Mouse (Mus musculus) neutrophil, adult 5-6 weeks (primary cell): ENCODE measurements around the gene Edem3. TPM values are rescaled to one million over a fixed set of nuclear protein-coding genes. Genes with fewer than 3 reads are reported as not detected.

Experiments
- ATAC-seq: fragments of 151-379, 151-347 bp; 2 replicates; pipeline ENCODE4 v1.8.0; 2017; ENCODE audit warnings: mild to moderate bottlenecking, moderate TSS enrichment; ENCODE audit not compliant: insufficient number of reproducible peaks, poor library complexity, low FRiP score, severe bottlenecking; ENCODE audit errors: extremely low read depth
- total RNA-seq: library from RNA; stranded (forward); fragments of 200-1000 nt; gene quantifications from 2 replicates; pipeline ENCODE4 v1.2.3, GENCODE M21; 2017

Gene Edem3
- 39.0 and 42.5 TPM in 2 replicates for total RNA-seq

DNA sequence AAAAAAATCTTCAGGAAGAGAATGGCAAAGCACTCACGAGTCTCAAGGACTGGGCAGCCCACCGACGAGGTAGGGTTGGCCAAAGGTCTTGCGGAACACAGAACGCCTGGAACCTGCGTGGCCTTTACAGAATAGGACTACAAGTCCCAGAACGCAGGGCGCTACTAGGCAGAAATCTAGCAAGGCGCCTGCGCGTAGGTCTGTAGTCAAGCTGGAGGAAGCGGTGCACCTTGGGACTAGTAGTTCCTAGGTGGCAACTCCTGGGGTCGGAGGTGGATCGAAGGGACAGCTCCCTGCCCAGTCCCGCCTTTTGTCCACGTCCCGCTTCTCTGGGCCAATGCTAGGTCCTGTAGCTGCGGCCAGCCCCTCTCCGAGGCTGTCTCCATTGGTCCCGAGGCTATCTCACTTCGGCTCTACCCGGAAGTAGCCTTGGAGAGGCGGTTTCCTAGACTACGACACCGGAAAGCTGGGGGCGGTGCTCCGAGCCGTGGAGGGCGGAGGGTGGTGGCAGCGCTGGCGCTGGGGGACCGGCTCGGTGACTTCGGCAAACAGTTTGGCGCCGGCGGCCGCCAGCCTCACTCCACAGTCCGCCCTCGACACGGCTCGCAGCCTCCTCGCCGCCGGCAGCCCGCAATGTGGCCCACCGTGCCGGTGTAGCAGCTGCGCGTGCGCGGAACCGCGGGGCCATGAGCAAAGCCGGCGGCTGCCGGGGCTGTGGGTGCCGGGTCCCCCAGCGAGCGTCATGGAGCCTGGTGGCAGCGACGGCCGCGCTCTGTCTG, at the start of gene Edem3:
Gene Edem3 (plus strand): TSS at position 491 of the 779 bp plus-strand sequence.
- ATAC-seq, result peak; percentile 96

DNA sequence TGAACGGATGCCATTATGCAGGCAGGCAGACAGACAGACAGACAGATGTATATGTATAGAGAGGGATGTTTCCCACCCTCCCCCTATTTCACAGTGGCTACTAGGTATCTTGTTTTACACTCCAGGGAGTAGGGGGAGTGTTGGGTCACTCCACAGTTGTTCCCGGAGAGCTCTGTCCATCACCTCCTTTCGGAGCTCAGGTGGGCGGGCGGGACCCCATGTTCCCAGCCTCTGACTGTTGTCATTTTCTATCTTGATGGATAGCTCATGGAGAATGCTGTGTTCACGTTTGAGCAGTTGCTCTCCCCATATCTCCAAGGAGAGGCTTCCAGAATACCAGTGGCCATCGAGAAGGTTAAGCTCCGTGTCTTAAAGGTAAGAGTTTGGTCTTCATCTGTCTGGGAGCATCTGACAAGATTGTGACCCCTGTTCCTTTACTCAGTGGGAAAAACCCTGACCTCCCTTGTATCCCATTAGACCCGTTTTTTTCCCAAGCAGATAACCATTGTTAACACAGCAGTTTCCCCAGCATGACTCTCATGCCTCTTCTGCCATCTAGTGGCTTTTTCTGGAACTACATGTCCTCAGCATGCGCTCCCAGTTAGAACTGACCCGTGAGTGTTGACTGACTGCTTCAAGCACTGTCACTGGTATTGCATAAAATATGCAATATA, 49.3 kb upstream of the Edem3 start:
- ATAC-seq, result peak; percentile 86

DNA sequence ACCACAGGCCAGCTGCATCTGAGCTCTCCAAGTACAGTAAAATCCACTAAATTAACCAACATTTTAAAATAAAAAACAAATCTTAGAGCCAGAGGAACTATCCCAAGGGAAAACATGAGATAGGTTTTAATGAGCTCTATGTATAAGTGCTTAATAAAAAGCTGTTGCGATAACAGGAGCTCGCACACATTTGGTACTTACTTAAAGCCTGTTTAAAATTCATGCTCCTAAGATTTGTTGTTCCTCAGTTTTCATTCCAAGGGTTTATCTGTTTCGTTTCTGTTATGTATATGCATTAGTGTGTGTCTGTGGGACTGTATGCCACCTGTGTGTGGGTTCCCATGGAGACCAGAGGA, 48.8 kb upstream of the Edem3 start:
- no peak for ATAC-seq

DNA sequence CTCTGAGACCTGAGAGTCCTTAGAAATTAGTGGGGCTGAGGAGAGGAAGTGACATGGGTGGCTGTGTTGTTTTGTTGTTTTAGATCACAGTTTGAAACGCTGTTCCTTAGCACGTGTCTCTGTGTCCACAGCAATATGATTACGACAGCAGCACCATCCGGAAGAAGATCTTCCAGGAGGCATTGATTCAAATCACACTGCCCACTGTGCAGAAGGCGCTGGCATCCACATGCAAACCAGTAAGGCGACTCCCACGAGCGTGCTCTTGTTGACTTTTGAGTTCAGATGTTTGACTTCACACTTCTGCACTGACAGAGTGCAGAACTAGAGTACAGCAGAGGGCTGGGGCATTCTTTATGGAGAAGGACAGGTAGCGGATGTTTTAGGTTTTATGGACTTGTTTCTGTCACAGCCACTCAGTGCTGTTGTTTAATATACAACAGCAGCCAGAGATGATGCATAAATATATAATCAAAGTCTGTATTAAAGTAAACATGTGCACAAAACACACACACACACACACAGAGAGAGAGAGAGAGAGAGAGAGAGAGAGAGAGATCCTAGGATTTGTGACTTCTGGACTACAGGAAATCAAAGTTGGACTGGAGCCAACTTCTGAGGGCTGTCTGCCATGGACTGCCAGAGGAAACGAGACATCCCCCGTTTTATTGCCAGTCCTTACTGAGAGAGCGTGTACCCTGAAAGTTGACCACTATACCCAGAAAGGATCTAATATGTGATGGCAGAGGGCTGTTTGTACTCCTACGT, 46.0 kb upstream of the Edem3 start:
- ATAC-seq, result no peak

DNA sequence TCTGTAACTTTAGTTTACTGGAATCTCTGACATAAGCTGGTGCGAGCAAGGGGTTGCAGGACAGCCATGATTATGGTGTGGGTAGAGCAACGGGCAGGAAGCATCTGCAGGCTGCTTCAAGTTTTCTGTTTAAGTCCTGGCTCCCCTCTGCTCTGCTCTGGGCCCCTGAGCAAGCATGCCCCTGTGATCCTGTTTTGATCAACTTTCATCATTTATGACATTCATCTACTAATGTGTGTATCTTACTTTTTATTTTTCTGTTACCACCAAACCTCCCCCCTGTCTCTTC, 45.5 kb upstream of the Edem3 start:
- ATAC-seq, result no peak

DNA sequence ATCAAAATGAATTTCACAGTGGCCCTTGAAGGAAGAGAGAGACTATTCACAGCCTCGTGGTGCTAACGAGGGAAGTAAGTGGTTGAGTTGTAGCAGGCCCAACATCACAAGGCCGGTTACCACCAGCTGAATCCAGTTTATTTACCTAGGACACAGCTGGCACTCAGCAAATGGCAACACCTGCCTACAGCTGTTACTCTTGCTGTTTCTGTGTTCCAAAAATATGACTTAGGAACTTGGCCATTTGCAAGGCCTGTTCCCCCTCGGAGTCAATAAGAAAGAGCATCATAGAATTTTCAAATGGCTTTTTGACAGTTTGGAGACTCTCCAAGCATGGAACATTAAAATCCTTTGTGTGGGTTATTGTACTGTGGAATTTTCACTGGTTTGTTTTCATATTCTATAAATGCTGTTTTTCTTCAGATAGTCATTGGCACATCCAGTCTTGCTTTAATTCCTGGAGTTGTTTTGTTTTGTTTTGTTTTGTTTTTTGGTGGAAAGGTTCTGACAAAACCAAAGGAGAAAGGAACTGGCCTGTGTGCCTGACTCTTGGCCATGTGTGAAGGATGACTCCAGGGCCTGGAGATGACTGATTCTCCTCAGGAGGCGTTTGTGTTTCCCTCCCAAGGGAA, 44.6 kb upstream of the Edem3 start:
- ATAC-seq, result no peak

DNA sequence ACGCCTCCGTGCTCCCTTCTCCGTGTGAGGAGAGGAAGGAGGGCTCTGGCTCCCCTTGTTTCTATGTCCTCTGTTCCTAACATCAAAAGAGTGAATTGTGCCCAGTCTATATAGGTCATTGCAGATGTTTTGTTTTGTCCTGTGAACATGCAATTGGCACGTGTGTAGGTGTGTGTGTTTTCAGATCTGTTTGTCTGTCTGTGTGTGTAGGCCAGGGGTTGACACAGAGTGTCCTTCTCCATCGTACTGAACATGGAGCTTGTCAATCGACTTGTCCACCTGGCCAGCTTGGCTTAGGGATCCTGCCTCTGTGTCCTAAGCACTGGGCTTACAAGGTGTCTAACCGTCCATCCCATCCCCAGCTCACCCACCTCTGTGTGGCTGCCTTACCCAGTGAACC, 44.1 kb upstream of the Edem3 start:
- ATAC-seq, result no peak

DNA sequence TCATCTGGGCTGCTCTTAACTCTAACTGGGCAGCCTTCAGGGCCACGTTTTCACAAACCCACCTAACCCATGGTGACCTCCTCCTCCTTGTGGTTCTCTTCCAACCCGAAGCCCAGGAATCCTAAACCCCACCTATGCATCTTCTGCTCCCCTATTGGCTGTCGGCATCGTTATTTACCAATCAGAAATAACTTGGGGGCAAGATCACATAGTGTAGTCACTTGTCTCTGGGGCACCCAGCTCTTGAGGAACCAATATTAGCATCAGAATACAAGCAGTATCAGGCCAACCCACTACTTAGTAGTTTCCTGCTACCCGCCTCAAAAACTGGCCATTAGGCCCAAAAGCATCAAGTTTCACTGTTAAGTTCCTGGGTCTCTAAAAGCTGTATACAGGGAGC, 42.5 kb upstream of the Edem3 start:
- no peak for ATAC-seq

DNA sequence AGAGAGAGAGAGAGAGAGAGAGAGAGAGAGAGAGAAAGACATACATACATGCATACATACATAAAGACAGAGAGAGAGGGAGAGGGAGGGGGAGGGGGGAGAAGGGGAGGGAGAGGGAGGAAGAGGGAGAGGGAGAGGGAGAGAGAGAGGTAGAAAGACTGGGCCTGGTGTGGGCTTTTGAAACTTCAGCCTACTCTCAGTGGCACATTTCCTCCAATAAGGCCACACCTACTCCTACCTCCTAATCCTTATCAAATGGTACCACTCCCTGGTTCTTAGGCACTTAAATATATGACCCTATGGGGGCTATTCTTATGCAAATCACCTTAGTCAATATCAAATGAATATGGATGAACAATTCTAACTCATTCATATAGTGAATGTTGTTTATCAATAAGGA, 41.5 kb upstream of the Edem3 start:
- no peak for ATAC-seq

DNA sequence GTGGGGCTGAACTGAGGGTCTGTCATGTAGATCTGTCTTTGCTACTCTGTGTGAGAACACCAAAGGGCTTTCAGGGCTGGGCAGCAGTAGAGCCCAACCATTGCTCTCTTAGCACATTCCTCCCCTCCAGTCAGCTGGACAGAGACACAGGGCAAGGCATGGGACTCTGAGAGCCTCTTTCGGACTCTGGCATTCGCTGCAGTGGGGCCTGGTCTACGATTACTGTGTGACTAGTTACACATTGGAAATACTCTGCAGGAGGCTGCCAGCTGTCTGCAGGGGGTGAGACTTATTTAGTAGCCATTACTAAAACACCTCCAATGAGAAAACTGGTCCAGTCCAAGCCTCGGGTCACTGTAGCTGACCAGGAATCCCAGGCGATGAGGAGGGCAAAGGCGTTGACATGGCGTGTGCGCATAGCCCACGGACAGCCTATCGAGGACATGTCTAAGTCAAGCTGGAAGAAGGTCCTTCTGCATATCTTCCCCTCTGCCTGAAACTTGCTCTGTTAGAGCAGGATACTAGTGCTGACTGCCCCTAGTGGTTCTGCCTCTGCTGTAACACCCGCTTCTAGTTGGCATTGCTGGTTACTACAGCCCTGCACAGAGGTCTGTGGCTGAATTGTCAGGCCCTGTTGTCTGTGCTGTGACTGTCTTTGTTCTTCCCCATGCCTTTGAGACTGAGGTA, 39.0 kb upstream of the Edem3 start:
- ATAC-seq, result peak; percentile 49; the same call in 1 of the 2 replicates

DNA sequence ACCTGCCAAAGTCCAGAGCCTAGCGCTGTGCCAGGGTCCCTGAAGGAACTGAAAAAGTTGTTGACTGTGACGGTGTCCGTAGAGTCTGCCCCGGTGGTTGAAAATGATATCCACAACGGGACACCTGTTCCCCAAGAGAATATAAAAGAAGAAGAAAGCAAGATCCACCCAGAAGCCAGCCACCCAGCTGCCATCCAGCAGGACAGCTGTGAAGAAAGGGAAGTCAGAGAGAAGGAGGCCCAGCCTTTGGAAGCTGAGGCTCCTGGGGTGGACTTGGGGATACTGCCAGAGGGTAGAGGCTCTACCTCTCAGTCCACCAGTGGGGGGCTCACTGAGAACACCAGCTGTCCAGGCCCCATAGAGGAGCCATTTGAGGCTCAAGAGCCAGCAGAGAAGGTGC, 37.5 kb upstream of the Edem3 start:
- peak; percentile 16; the same call in 1 of the 2 replicates for ATAC-seq

DNA sequence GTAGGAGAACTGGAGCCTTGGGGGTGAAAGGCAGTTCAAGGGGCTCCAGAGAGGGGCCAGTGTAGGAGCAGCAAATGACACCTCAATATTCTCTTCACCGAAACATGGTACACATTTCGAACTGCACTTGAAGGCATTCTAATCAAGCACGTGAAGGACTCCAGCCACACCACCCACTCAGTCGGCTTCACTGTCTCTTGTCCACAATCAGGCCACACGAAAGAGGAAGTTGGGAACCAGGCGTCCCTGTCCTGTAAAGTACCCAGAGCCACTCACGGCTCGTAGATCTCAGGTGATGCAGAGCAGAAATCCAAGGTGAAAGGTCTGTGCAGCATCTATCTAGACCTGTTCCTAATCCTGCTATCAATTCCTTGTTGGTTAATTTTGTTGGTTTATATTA, 36.6 kb upstream of the Edem3 start:
- ATAC-seq, result no peak

DNA sequence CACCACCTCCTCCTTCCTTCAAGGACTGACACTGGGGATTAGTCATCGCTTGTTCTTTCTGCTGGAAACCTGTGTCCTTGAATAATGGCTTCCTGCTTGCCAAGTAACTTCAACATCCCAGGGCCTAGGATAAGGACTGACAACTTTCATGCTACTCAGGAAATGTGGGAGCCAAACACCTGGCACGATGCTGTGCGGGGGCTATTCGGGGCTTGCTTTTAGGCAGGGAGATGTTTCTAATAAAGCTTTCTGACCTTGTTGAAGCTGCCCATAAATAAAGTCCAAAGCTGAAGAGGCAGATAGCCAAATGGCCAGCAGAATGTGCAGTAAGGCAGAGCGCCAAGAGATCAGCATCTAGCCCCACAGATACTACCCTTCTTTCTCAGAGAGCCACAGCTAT, 35.3 kb upstream of the Edem3 start:
- ATAC-seq, result no peak

DNA sequence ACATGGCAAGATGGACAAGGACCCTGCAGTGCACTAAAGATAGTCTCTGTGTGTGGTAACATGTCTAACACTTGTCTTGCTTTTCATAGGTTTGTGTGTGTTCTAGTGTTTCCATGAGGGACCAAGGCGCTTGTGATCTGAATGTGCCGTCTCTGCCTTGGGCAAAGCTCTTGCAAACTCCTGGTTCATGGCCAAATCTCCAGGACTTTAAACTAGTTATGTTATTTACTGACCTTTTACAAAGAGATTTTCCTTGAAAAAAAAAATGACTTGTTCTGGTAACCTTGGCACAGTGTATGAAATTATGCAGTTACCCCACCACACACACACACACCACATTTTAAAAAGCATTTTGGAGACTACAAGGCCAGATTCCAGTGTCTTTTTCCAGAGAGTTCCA, 34.6 kb upstream of the Edem3 start:
- ATAC-seq, result no peak

DNA sequence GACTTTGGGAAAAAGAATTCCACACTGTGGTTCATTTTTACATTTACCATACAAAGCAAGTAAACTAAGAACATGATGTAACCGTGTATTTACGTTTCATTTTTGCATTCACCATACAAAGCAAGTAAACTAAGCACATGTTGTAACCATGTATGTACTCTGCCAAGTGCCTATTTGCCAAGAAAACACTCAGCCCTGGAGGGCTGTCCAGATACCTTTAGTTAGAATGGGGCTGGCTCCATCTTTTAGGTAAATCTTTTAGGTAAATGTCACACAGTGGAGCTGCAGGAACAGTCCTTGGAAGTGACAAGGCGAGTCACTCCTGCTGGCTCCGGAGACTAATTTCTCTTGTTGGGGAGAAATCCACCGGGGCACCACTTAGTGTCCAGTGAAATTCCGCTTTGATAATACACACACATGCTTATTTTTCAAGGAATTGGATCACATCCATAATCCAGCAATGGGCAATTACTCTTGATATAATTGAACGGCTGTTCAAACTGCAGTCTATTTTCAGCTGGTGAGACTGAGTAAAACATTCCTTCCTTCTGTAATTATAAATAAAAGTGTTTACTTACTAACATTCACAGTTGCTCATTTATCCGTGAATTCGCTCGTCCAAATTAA, 33.7 kb upstream of the Edem3 start:
- ATAC-seq, result no peak

DNA sequence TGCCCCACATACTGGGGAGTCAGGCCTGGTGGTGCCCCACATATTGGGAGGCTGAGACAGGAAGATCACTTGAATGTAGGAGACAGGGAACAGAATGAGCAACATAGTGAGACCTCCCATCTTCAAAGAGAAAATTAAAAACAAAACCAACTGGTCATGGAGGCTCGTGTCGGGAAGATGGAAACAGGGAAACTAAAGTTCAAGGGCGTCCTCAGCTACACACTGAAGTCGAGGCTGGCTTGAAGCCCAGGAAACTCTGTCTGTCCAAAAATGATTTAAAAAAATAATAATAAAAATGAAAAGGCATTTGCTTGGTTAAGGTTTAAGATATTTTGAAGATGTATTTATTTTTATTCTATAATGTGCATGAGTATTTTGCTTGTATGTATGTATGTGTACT, 31.4 kb upstream of the Edem3 start:
- no peak for ATAC-seq

DNA sequence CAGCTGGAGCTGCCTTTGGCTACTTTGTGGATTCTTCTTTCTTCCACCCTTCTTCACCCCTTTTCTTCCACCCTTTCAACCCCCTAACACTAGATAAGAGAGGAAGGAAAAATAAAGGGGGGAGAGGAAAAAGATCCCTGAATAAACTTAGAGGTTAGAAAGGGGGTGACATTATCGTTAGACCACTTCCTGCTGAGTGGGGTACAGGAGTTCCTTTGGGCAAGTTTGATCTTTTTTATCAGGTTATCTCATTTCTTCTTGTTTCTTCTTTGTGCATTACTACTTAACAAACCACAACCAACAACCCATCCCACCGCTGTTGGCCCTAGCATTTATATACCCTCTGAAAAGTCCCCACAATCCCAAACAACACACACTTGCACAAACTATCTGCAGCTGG, 29.6 kb upstream of the Edem3 start:
- no peak for ATAC-seq

DNA sequence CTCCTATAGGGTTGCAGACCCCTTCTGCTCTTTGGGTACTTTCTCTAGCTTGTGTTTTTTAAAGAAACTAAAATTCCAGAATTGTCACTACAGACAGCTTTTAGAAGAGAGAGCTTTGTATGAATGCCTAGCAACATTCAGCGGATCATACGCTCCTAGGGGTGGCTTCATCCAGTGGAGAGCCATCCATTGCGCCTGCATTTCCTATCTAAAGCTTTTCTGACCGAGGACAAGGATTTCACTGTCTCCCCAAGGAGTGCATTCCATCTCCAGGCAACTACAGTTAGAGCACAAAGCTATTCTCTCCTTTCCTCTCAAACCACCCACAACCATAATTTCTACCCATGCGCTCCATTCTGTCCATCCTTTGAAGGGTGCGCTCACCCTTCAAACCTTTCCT, 28.8 kb upstream of the Edem3 start:
- ATAC-seq, result no peak

DNA sequence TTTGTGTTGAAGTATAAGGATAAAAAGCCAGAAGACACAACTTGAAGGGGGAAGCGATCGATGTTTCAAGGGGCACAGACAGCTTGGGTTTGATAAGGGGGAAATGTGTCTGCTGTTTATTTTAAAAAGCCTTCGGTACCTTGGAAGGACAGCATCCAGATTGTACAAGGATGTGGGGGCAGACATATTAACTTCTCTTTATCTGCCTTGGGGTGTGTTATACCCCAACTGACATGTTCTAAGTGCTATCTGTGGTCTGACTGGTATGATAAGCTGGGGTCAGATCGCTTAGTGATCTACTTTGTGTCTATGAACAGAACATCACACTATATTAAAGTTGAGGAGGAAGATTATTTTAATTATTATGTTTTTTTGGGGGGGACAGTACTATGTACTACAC, 27.0 kb upstream of the Edem3 start:
- no peak for ATAC-seq
